Mouse (Mus musculus): ENCODE data around the gene Med15. TPM values are rescaled to one million over a fixed set of nuclear protein-coding genes. Genes with fewer than 3 reads are reported as not detected.

Med15 gene
- total and polyA plus RNA-seq, 2 experiments from 2014 or later = 18.6 to 40.2 TPM

- DNase-seq (ENCODE audit: low spot score) = peak; percentile 80
- TF ChIP-seq CTCF (IDR thresholded peaks at IDR 0.05; ENCODE audit: low read depth) = no peak
- no peak for TF ChIP-seq EP300 (IDR thresholded peaks at IDR 0.05; ENCODE audit: low read depth)
- H3K27me3 ChIP-seq (ENCODE audit: control insufficient read depth, insufficient read depth, low read length) = no peaks in the 10 kb centered on the region
- ATAC-seq (ENCODE audit: insufficient read depth, low read depth) = peak; percentile 84
- H3K27ac ChIP-seq (ENCODE audit: low read depth) = peak overlapping the region; percentile 66; the same call in 1 of the 2 replicates
- WGBS = 38% methylated on average over 7 of the region's 7 CpGs
- no peak overlapping the region for H3K9ac ChIP-seq (replicated peaks; ENCODE audit: low read depth, low read length)
- no peak overlapping the region for H3K4me3 ChIP-seq (ENCODE audit: low read depth, low read length)
- H3K36me3 ChIP-seq (replicated peaks; ENCODE audit: control insufficient read depth, insufficient read depth, low read length) = peaks cover 48% of the 10 kb centered on the region
- H3K4me1 ChIP-seq (ENCODE audit: control insufficient read depth, insufficient read depth) = no peaks in the 10 kb centered on the region
- H3K9me3 ChIP-seq (replicated peaks; ENCODE audit: control insufficient read depth, low read length) = no peaks in the 10 kb centered on the region
- H3K4me2 ChIP-seq (ENCODE audit: low read depth, low read length) = no peak overlapping the region
Observed at GRCm38 (mm10) chr16:17768834-17769233, 36.1 kb upstream of the Med15 start.

- H3K27me3 ChIP-seq (ENCODE audit: control insufficient read depth, insufficient read depth, low read length) = no peaks in the 10 kb centered on the region
- H3K9ac ChIP-seq (replicated peaks; ENCODE audit: low read depth, low read length) = no peak overlapping the region
- H3K4me1 ChIP-seq (ENCODE audit: control insufficient read depth, insufficient read depth) = peaks cover 10% of the 10 kb centered on the region
- WGBS = 67% methylated on average over 4 of the region's 4 CpGs
- TF ChIP-seq CTCF (IDR thresholded peaks at IDR 0.05; ENCODE audit: low read depth) (no peak), EP300 (IDR thresholded peaks at IDR 0.05; ENCODE audit: low read depth) (no peak)
- H3K27ac ChIP-seq (ENCODE audit: low read depth) = no peak overlapping the region
- H3K36me3 ChIP-seq (replicated peaks; ENCODE audit: control insufficient read depth, insufficient read depth, low read length) = peaks cover 33% of the 10 kb centered on the region
- no peak overlapping the region for H3K4me2 ChIP-seq (ENCODE audit: low read depth, low read length)
- ATAC-seq (ENCODE audit: insufficient read depth, low read depth) (no peak), DNase-seq (ENCODE audit: low spot score) (no peak)
- H3K4me3 ChIP-seq (ENCODE audit: low read depth, low read length) = no peak overlapping the region
- no peaks in the 10 kb centered on the region for H3K9me3 ChIP-seq (replicated peaks; ENCODE audit: control insufficient read depth, low read length)
Observed at GRCm38 (mm10) chr16:17764108-17764511, 31.4 kb upstream of the Med15 start.

GRCm38 (mm10) chr16:17761074-17761473 is 28.4 kb upstream of the Med15 start:
- H3K4me1 ChIP-seq (ENCODE audit: control insufficient read depth, insufficient read depth) = peaks cover 10% of the 10 kb centered on the region
- no peaks in the 10 kb centered on the region for H3K27me3 ChIP-seq (ENCODE audit: control insufficient read depth, insufficient read depth, low read length)
- H3K4me2 ChIP-seq (ENCODE audit: low read depth, low read length) = no peak overlapping the region
- ATAC-seq (ENCODE audit: insufficient read depth, low read depth) (no peak), DNase-seq (ENCODE audit: low spot score) (no peak)
- no peak overlapping the region for H3K27ac ChIP-seq (ENCODE audit: low read depth)
- no peak overlapping the region for H3K9ac ChIP-seq (replicated peaks; ENCODE audit: low read depth, low read length)
- no peak for TF ChIP-seq CTCF (IDR thresholded peaks at IDR 0.05; ENCODE audit: low read depth)
- H3K4me3 ChIP-seq (ENCODE audit: low read depth, low read length) = no peak overlapping the region
- no peaks in the 10 kb centered on the region for H3K9me3 ChIP-seq (replicated peaks; ENCODE audit: control insufficient read depth, low read length)
- peaks cover 12% of the 10 kb centered on the region for H3K36me3 ChIP-seq (replicated peaks; ENCODE audit: control insufficient read depth, insufficient read depth, low read length)
- WGBS = 59% methylated on average over 1 of the region's 1 CpGs

GRCm38 (mm10) chr16:17760657-17761056 is 28.0 kb upstream of the Med15 start:
- WGBS = 37% methylated on average over 8 of the region's 8 CpGs
- peak overlapping the region; percentile 93 for H3K4me2 ChIP-seq (ENCODE audit: low read depth, low read length)
- H3K36me3 ChIP-seq (replicated peaks; ENCODE audit: control insufficient read depth, insufficient read depth, low read length) = peaks cover 10% of the 10 kb centered on the region
- no peaks in the 10 kb centered on the region for H3K27me3 ChIP-seq (ENCODE audit: control insufficient read depth, insufficient read depth, low read length)
- H3K4me1 ChIP-seq (ENCODE audit: control insufficient read depth, insufficient read depth) = peaks cover 10% of the 10 kb centered on the region
- no peak overlapping the region for H3K4me3 ChIP-seq (ENCODE audit: low read depth, low read length)
- no peaks in the 10 kb centered on the region for H3K9me3 ChIP-seq (replicated peaks; ENCODE audit: control insufficient read depth, low read length)
- H3K27ac ChIP-seq (ENCODE audit: low read depth) = no peak overlapping the region
- peak; percentile 19 for DNase-seq (ENCODE audit: low spot score)
- no peak overlapping the region for H3K9ac ChIP-seq (replicated peaks; ENCODE audit: low read depth, low read length)
- TF ChIP-seq EP300 (IDR thresholded peaks at IDR 0.05; ENCODE audit: low read depth) (no peak), CTCF (IDR thresholded peaks at IDR 0.05; ENCODE audit: low read depth) (peak; percentile 54)
- ATAC-seq (ENCODE audit: insufficient read depth, low read depth) = no peak

- Histone ChIP-seq H3K36me3 (replicated peaks; ENCODE audit: control insufficient read depth, insufficient read depth, low read length) (peaks cover 7% of the 10 kb centered on the region), H3K9me3 (replicated peaks; ENCODE audit: control insufficient read depth, low read length) (no peaks in the 10 kb centered on the region), H3K4me1 (ENCODE audit: control insufficient read depth, insufficient read depth) (peaks cover 10% of the 10 kb centered on the region), H3K27ac (ENCODE audit: low read depth) (peak overlapping the region; percentile 60), H3K27me3 (ENCODE audit: control insufficient read depth, insufficient read depth, low read length) (no peaks in the 10 kb centered on the region), H3K4me3 (ENCODE audit: low read depth, low read length) (peak overlapping the region; percentile 52), H3K4me2 (ENCODE audit: low read depth, low read length) (peak overlapping the region; percentile 93), H3K9ac (replicated peaks; ENCODE audit: low read depth, low read length) (peak overlapping the region; percentile 63; the same call in 1 of the 2 replicates)
- DNase-seq (ENCODE audit: low spot score) = peak; percentile 15
- TF ChIP-seq EP300 (IDR thresholded peaks at IDR 0.05; ENCODE audit: low read depth) (no peak), CTCF (IDR thresholded peaks at IDR 0.05; ENCODE audit: low read depth) (no peak)
- peak; percentile 60 for ATAC-seq (ENCODE audit: insufficient read depth, low read depth)
- 1% methylated on average over 54 of the region's 54 CpGs for WGBS
Observed at GRCm38 (mm10) chr16:17759813-17760321, 27.2 kb upstream of the Med15 start.

- Histone ChIP-seq H3K27ac (ENCODE audit: low read depth) (peak within 1 kb of the TSS; percentile 60), H3K4me1 (ENCODE audit: control insufficient read depth, insufficient read depth) (peaks cover 10% of the 10 kb centered on the region), H3K4me2 (ENCODE audit: low read depth, low read length) (peak within 1 kb of the TSS; percentile 93), H3K36me3 (replicated peaks; ENCODE audit: control insufficient read depth, insufficient read depth, low read length) (peaks cover 4% of the 10 kb centered on the region), H3K9ac (replicated peaks; ENCODE audit: low read depth, low read length) (peak within 1 kb of the TSS; percentile 63; the same call in 1 of the 2 replicates), H3K4me3 (ENCODE audit: low read depth, low read length) (peak within 1 kb of the TSS; percentile 52), H3K27me3 (ENCODE audit: control insufficient read depth, insufficient read depth, low read length) (no peaks in the 10 kb centered on the region), H3K9me3 (replicated peaks; ENCODE audit: control insufficient read depth, low read length) (no peaks in the 10 kb centered on the region)
- TF ChIP-seq EP300 (IDR thresholded peaks at IDR 0.05; ENCODE audit: low read depth) = no peak
- TF ChIP-seq CTCF (IDR thresholded peaks at IDR 0.05; ENCODE audit: low read depth) = no peak
- 1% methylated on average over 17 of the region's 28 CpGs for WGBS
- DNase-seq (ENCODE audit: low spot score) = peak; percentile 81
- peak; percentile 96 for ATAC-seq (ENCODE audit: insufficient read depth, low read depth)
Observed at GRCm38 (mm10) chr16:17759344-17759773, 26.7 kb upstream of the Med15 start, which contains the start of gene Klhl22. Gene Klhl22 (plus strand): TSS chr16:17759618.
